Mouse (Mus musculus) liver, embryonic 14.5 days (tissue): Measurements from ENCODE around the gene Fabp6. TPM values are rescaled to one million over a fixed set of nuclear protein-coding genes. Genes with fewer than 3 reads are reported as not detected.

Source experiments
- ATAC-seq: fragments of 200-750 bp; cut with Nextera tagmentation; 2 replicates; pipeline ENCODE4 v1.8.0; 2017; ENCODE audit warnings: moderate number of reproducible peaks, mild to moderate bottlenecking, moderate library complexity; ENCODE audit not compliant: insufficient read depth
- DNase-seq, 3 experiments: peaks; one replicate each; pipeline ENCODE4 v3.0.0-alpha.2; 2012 to 2013; ENCODE audit warnings: low read depth in 3 of 3, low spot score in 3 of 3
- H3K27ac ChIP-seq: fragments of 300-500 bp; sonication (generic); 2 replicates; pipeline ENCODE4 v1.5.1; 2014; ENCODE audit warnings: moderate library complexity, mild to moderate bottlenecking, control low read depth, inconsistent platforms
- H3K27me3 ChIP-seq: fragments of 300-500 bp; sonication (generic); 2 replicates; pipeline ENCODE4 v1.6.1; 2014; ENCODE audit warnings: mild to moderate bottlenecking, low read length, moderate library complexity; ENCODE audit not compliant: control insufficient read depth, insufficient read depth
- H3K36me3 ChIP-seq: fragments of 300-500 bp; sonication (generic); replicated peaks from 2 replicates; pipeline ENCODE4 v1.6.1; 2014; ENCODE audit warnings: low read depth; ENCODE audit not compliant: control insufficient read depth, insufficient read depth
- H3K4me1 ChIP-seq, 2 experiments: fragments of 200-500 bp in 1 of 2; fragments of 300-500 bp in 1 of 2; sonication (generic) in 1 of 2; replicated peaks; 2 replicates each; pipeline ENCODE4 v1.6.1; 2012 to 2014; ENCODE audit warnings: antibody characterized with exemption in 1 of 2, inconsistent platforms in 1 of 2, low read length in 1 of 2; ENCODE audit not compliant: control insufficient read depth in 2 of 2, insufficient read depth in 2 of 2
- H3K4me2 ChIP-seq: fragments of 300-500 bp; sonication (generic); 2 replicates; pipeline ENCODE4 v1.6.1; 2014; ENCODE audit warnings: low read depth, mild to moderate bottlenecking, control low read depth, moderate library complexity
- H3K4me3 ChIP-seq, 2 experiments: fragments of 200-500 bp in 1 of 2; fragments of 300-500 bp in 1 of 2; sonication (generic) in 1 of 2; 2 replicates each; pipeline ENCODE4 v1.5.1; 2012 to 2014; ENCODE audit warnings: low read depth in 2 of 2, low read length in 2 of 2, mild to moderate bottlenecking in 2 of 2, control low read depth in 1 of 2, inconsistent platforms in 1 of 2, moderate library complexity in 1 of 2; ENCODE audit not compliant: insufficient read depth in 1 of 2
- H3K9ac ChIP-seq: fragments of 300-500 bp; sonication (generic); replicated peaks from 2 replicates; pipeline ENCODE4 v1.6.1; 2014; ENCODE audit warnings: mild to moderate bottlenecking, control low read depth, moderate library complexity
- H3K9me3 ChIP-seq: fragments of 300-500 bp; sonication (generic); 2 replicates; pipeline ENCODE4 v1.6.1; 2016; ENCODE audit warnings: low read length, mixed read lengths; ENCODE audit not compliant: control insufficient read depth
- CTCF ChIP-seq: IDR thresholded peaks from 2 replicates; pipeline ENCODE4 v1.5.1; 2016; ENCODE audit warnings: antibody characterized with exemption, low read depth, control low read depth
- EP300 ChIP-seq: IDR thresholded peaks from 2 replicates; pipeline ENCODE4 v1.6.1; 2016; ENCODE audit warnings: antibody characterized with exemption, low read depth
- WGBS: fragments of 180-500 bp; shearing (Covaris S2); extraction: QIAGEN DNeasy Blood & Tissue Kit; methylation state at CpG from one replicate; pipeline ENCODE4 v1.1.7; 2014; ENCODE audit not compliant: insufficient replicate concordance; 5-methylcytosine and 5-hydroxymethylcytosine counted together
- polyA plus RNA-seq, 2 experiments: library from polyadenylated mRNA; depleted of rRNA in 1 of 2; stranded (reverse) in 1 of 2; unstranded in 1 of 2; fragments of >200 nt; fragmentation: Nextera tagmentation in 1 of 2; extraction: Ambion mirVana in 1 of 2; gene quantifications; 2 replicates each; pipeline versions ENCODE4 v1.2.1 to v1.2.3; 2012 to 2014

Gene Fabp6
- polyA plus RNA-seq, 2 experiments, result not detected

DNA sequence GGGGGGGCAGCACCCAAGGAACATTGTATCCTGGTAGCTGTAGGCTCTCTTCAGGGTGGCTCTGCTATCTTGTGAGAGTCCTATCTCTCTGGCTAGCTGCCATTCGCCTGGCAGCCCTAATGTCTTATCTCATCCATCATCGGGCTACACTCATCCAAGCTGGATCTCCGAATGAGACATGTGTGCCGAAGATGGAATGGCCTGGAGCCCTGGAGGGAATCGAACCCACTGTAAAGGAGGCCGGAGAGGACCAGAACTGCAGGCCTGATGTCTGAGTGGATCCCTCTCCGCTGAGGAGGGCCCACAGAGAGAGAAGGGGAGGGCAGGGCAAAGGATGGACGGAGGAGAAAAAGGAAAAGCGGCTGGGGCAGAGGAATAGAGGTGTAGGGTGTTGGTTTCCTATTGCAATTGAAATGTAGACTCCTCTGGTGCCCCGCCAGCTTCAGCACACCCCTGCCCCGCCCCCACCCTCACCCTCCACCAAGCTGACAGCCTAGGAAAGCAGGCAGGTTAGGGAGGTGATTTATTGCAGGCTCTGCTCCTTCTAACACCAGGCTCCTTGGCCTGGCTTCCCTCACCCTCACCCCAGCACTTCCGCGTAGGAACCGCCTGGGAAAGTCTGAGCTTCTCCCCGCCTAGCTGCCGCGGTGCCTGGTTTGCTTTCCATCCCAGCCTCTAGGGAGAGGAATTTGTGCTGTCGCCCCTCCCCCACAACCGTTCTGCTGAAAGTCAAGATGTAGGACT is 32.5 kb upstream of the Fabp6 start:
- no peaks in the 10 kb centered on the region for H3K36me3 ChIP-seq
- 20% methylated on average over 19 of the region's 19 CpGs for WGBS
- TF ChIP-seq EP300 (no peak), CTCF (no peak)
- no peak overlapping the region for H3K9ac ChIP-seq
- ATAC-seq (no peak), DNase-seq (no peak)
- no peak overlapping the region for H3K27ac ChIP-seq
- no peak overlapping the region for H3K4me2 ChIP-seq
- H3K27me3 ChIP-seq, result no peaks in the 10 kb centered on the region
- no peak overlapping the region for H3K4me3 ChIP-seq
- H3K4me1 ChIP-seq, result peaks cover 0 to 15% of the 10 kb centered on the region in 2 experiments
- no peaks in the 10 kb centered on the region for H3K9me3 ChIP-seq

DNA sequence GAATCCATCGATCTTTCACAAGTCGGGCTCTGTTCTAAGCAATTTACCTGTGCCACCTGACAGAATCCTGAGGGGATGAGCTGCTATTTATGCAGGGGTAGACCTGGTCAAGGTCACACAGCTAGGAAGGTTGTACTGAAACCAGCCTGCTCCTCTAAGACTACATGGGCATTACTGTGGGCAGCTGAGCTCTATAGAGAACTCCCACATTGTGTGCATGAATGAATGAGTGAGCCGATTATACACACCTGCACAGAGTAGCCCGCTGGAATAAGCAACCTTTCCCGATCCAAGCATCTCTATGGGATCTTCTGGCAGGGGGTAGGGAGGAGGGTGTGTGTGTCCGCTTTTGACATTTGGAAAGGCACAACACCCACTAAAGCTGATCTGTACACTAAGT is 31.8 kb upstream of the Fabp6 start:
- ATAC-seq (no peak), DNase-seq (no peak)
- no peak for TF ChIP-seq CTCF
- no peak for TF ChIP-seq EP300
- Histone ChIP-seq H3K4me3 (no peak overlapping the region), H3K36me3 (no peaks in the 10 kb centered on the region), H3K9ac (no peak overlapping the region), H3K9me3 (no peaks in the 10 kb centered on the region), H3K27ac (no peak overlapping the region), H3K27me3 (no peaks in the 10 kb centered on the region), H3K4me1 (peaks cover 0 to 15% of the 10 kb centered on the region in 2 experiments), H3K4me2 (no peak overlapping the region)
- WGBS, result 48% methylated on average over 6 of the region's 6 CpGs

DNA sequence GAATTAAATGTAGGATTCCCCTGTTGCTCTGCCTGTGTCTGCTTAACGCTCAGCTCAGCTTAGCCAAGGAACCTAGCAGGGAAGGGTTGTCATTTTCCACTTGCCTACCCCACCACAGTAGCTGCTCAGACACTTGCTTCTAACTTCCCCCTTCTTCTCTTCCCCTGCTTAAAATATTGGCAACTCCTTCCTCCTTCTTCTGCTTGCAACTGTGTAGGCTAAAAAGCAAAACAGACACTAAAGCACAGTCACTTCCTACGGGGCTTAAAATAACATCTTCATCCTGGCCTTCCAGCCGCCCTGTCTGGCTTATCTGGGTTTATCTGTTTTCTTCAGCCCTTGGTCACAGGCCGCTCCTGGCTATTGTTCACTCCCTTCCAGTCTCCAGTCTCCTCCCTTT is 31.2 kb upstream of the Fabp6 start:
- no peak overlapping the region for H3K27ac ChIP-seq
- DNase-seq (no peak), ATAC-seq (no peak)
- H3K9ac ChIP-seq, result no peak overlapping the region
- TF ChIP-seq CTCF, result no peak
- TF ChIP-seq EP300, result no peak
- no peak overlapping the region for H3K4me2 ChIP-seq
- WGBS, result 7% methylated on average over 4 of the region's 4 CpGs
- no peak overlapping the region for H3K4me3 ChIP-seq
- H3K9me3 ChIP-seq, result no peaks in the 10 kb centered on the region
- no peaks in the 10 kb centered on the region for H3K27me3 ChIP-seq
- H3K36me3 ChIP-seq, result no peaks in the 10 kb centered on the region
- H3K4me1 ChIP-seq, result peaks cover 0 to 15% of the 10 kb centered on the region in 2 experiments

DNA sequence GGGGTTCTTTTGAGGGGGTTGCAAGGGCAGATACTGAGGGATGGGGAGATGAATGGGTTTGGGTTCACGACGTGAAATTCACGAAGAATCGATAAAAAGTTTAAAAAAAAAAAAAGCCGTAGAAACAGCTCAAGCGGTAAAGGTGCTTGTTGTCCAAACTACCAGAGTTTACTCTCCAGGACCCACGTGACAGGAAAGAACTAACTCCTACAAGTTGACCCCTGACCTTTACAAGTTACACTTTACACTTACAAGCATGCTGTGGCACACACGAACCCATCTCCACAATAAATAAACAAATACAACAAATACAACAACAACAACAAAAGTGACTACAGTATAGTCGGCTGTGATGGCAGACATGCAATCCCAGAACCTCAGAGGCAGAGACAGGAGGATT is 30.3 kb upstream of the Fabp6 start:
- peaks cover 0 to 17% of the 10 kb centered on the region in 2 experiments for H3K4me1 ChIP-seq
- no peak overlapping the region for H3K4me2 ChIP-seq
- no peaks in the 10 kb centered on the region for H3K36me3 ChIP-seq
- ATAC-seq (no peak), DNase-seq (no peak)
- TF ChIP-seq CTCF (no peak), EP300 (no peak)
- WGBS, result 68% methylated on average over 9 of the region's 9 CpGs
- H3K4me3 ChIP-seq, result no peak overlapping the region
- no peak overlapping the region for H3K9ac ChIP-seq
- no peaks in the 10 kb centered on the region for H3K9me3 ChIP-seq
- H3K27me3 ChIP-seq, result no peaks in the 10 kb centered on the region
- H3K27ac ChIP-seq, result no peak overlapping the region

DNA sequence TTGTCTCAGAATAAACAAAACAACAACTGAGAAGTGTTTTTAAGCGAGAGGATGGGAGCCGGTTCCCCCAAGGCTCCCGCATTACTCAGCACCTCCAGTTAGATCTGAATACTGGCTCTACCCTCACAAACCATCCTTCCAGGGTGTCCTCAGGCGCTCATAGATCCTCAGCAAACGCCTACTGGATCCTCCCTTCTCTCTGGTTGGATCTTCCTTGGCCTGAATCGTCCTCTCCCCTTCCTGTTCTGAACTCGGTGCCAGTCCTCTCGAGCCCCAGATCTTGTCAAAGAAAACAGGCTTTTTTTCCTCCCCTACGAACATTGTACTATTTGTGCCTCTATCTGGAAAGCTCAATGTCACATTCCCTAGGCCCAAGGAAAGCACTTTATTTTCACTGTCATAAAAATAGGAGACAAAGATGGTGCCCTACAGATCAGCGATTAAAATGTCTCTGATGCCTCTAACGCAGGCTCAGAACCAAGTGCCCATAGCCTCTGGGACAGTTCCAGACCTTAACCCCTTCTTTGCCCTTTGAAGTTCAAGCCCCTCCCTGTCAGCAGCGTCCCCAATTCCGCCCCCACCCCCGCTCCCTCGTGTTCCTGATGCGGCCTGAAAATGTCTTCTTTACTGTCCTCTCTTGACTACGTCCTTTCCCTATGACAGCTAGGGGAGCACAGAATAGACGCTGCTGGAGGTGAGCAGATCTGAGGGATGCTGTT is 25.7 kb upstream of the Fabp6 start:
- ATAC-seq (no peak), DNase-seq (no peak)
- Histone ChIP-seq H3K4me3 (no peak overlapping the region), H3K4me1 (peaks cover 0 to 4% of the 10 kb centered on the region in 2 experiments; a peak in 2 of 4 replicates), H3K36me3 (no peaks in the 10 kb centered on the region), H3K9ac (no peak overlapping the region), H3K27ac (no peak overlapping the region), H3K4me2 (no peak overlapping the region; the same call in 1 of the 2 replicates), H3K27me3 (no peaks in the 10 kb centered on the region), H3K9me3 (no peaks in the 10 kb centered on the region)
- no peak for TF ChIP-seq EP300
- TF ChIP-seq CTCF, result no peak
- WGBS, result 33% methylated on average over 18 of the region's 18 CpGs
